Mouse (Mus musculus): Measurements from ENCODE around the gene Fat3.

GRCm38 (mm10) chr9:16168051-16168450 lies 333.0 kb downstream of the Fat3 start:
- TF ChIP-seq CTCF (IDR thresholded peaks at IDR 0.05; ENCODE audit: control insufficient read depth, insufficient read depth, insufficient read length) (no peak), USF1 (IDR thresholded peaks at IDR 0.05; ENCODE audit: low read depth) (no peak), MYOG (IDR thresholded peaks at IDR 0.05; ENCODE audit: control insufficient read depth, extremely low read depth, insufficient read length) (no peak), MAX (IDR thresholded peaks at IDR 0.05) (no peak), MYOD1 (IDR thresholded peaks at IDR 0.05; ENCODE audit: control insufficient read depth, insufficient read length, low read depth) (no peak)

Measured in C2C12 (cell line).